Comparison of ENCODE assay signal across 15 mouse cellular contexts in the genomic region with DNA sequence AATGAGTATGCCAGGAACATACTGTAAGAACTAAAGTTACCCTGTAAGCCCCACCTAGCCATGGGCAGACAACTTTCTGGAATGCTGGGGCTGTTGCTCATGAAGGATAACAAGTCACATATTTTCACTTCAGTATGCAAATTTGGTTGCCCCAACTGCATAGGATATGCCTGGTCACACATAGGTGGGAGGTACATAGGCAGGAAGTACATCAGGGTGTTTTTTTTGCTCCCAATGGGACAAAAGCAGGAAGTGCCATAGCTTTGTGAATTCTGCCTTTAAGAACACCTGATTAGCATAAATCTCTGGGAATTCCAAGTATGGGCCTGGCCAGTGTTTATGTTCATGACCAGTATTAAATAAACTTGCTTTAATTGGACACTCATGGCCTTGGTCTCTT. TPM values are rescaled to one million over a fixed set of nuclear protein-coding genes. Genes with fewer than 3 reads are reported as not detected.
"Had no signal": no experiment of that assay in that cellular context is flagged by ENCODE, and none has a peak within 500 bp of the region (broad histone marks: within the 10 kb centered on the region; RNA-seq: fewer than 3 reads in every experiment).

No protein-coding gene starts in this region.

RNA-seq across cellular contexts. Expression of gene Clca4b, which starts 1.3 kb away (rescaled TPM):
- total RNA-seq: megakaryocyte, adult 5-6 weeks; megakaryocyte-erythroid progenitor cell, adult 5-6 weeks; neutrophil, adult 5-6 weeks had no signal
- polyA plus RNA-seq: liver, postnatal 0 days; lung, adult 2 months; lung, embryonic 15.5 days; lung, postnatal 0 days; midbrain, embryonic 10.5 days; midbrain, embryonic 12.5 days; midbrain, embryonic 14.5 days; midbrain, embryonic 16.5 days; neural tube, embryonic 12.5 days; neural tube, embryonic 14.5 days; stomach, embryonic 14.5 days had no signal

RNA-seq across cellular contexts. Expression of gene Clca4a, which starts 41.2 kb away (rescaled TPM):
- total RNA-seq: megakaryocyte, adult 5-6 weeks; megakaryocyte-erythroid progenitor cell, adult 5-6 weeks had no signal
- polyA plus RNA-seq: liver, postnatal 0 days; lung, adult 2 months; lung, embryonic 15.5 days; lung, postnatal 0 days; midbrain, embryonic 10.5 days; midbrain, embryonic 12.5 days; midbrain, embryonic 14.5 days; midbrain, embryonic 16.5 days; neural tube, embryonic 12.5 days; neural tube, embryonic 14.5 days; stomach, embryonic 14.5 days; stomach, embryonic 16.5 days had no signal
